Mouse (Mus musculus) embryonic facial prominence, embryonic 15.5 days (tissue): Measurements from ENCODE around the gene Actr5. TPM values are rescaled to one million over a fixed set of nuclear protein-coding genes. Genes with fewer than 3 reads are reported as not detected.
A peak's percentile ranks its signal among the peaks of the same experiment; 100 is the strongest.

ENCODE experiments used
- ATAC-seq: fragments of 200-750 bp; cut with Nextera tagmentation; 2 replicates; pipeline ENCODE4 v1.8.0; 2017; ENCODE audit warnings: low read depth, moderate TSS enrichment; ENCODE audit not compliant: insufficient number of reproducible peaks, low FRiP score, low TSS enrichment
- H3K27ac ChIP-seq: fragments of 300-500 bp; sonication (generic); replicated peaks from 2 replicates; pipeline ENCODE4 v1.5.1; 2015; ENCODE audit warnings: mild to moderate bottlenecking, inconsistent platforms
- H3K27me3 ChIP-seq: fragments of 300-500 bp; sonication (generic); 2 replicates; pipeline ENCODE4 v1.6.1; 2015; ENCODE audit warnings: inconsistent platforms
- H3K36me3 ChIP-seq: fragments of 300-500 bp; sonication (generic); 2 replicates; pipeline ENCODE4 v1.6.1; 2015; ENCODE audit warnings: mild to moderate bottlenecking, inconsistent platforms
- H3K4me1 ChIP-seq: fragments of 300-500 bp; sonication (generic); 2 replicates; pipeline ENCODE4 v1.6.1; 2015; ENCODE audit warnings: inconsistent platforms
- H3K4me2 ChIP-seq: fragments of 300-500 bp; sonication (generic); replicated peaks from 2 replicates; pipeline ENCODE4 v1.6.1; 2015; ENCODE audit warnings: mild to moderate bottlenecking, inconsistent platforms
- H3K4me3 ChIP-seq: fragments of 300-500 bp; sonication (generic); replicated peaks from 2 replicates; pipeline ENCODE4 v1.5.1; 2015; ENCODE audit warnings: mild to moderate bottlenecking, inconsistent platforms
- H3K9ac ChIP-seq: fragments of 300-500 bp; sonication (generic); 2 replicates; pipeline ENCODE4 v1.6.1; 2015; ENCODE audit warnings: inconsistent platforms
- H3K9me3 ChIP-seq: fragments of 300-500 bp; sonication (generic); replicated peaks from 2 replicates; pipeline ENCODE4 v1.6.1; 2016; ENCODE audit warnings: inconsistent platforms
- WGBS: fragments of 180-500 bp; shearing (Covaris S2); methylation state at CpG from one replicate; pipeline ENCODE4 v1.1.7; 2015; 5-methylcytosine and 5-hydroxymethylcytosine counted together
- polyA plus RNA-seq: library from polyadenylated mRNA; unstranded; fragments of >200 nt; fragmentation: Nextera tagmentation; extraction: Ambion mirVana; gene quantifications from 2 replicates; pipeline ENCODE4 v1.2.1, GENCODE M21; 2015

Gene Actr5
- polyA plus RNA-seq, 1 experiment from 2014 or later = 12.0 TPM

- H3K4me1 ChIP-seq = no peaks in the 10 kb centered on the region
- H3K4me2 ChIP-seq = no peak overlapping the region
- H3K9ac ChIP-seq = no peak overlapping the region
- ATAC-seq = no peak
- H3K4me3 ChIP-seq = no peak overlapping the region
- no peak overlapping the region for H3K27ac ChIP-seq
- peaks cover 72% of the 10 kb centered on the region for H3K27me3 ChIP-seq
- WGBS = 91% methylated on average over 1 of the region's 1 CpGs
- no peaks in the 10 kb centered on the region for H3K9me3 ChIP-seq
- H3K36me3 ChIP-seq = no peaks in the 10 kb centered on the region
Measured at GRCm38 (mm10) chr2:158601326-158601725, 23.4 kb upstream of the Actr5 start.

- H3K27me3 ChIP-seq = peaks cover 80% of the 10 kb centered on the region
- no peak overlapping the region for H3K27ac ChIP-seq
- ATAC-seq = no peak
- H3K4me1 ChIP-seq = no peaks in the 10 kb centered on the region
- WGBS = 33% methylated on average over 15 of the region's 15 CpGs
- no peak overlapping the region for H3K4me3 ChIP-seq
- no peak overlapping the region for H3K4me2 ChIP-seq
- no peak overlapping the region for H3K9ac ChIP-seq
- no peaks in the 10 kb centered on the region for H3K9me3 ChIP-seq
- H3K36me3 ChIP-seq = no peaks in the 10 kb centered on the region
Measured at GRCm38 (mm10) chr2:158602663-158603062, 22.0 kb upstream of the Actr5 start.

GRCm38 (mm10) chr2:158606511-158606964, 18.1 kb upstream of the Actr5 start:
- no peak overlapping the region for H3K4me2 ChIP-seq
- H3K27ac ChIP-seq = no peak overlapping the region
- H3K36me3 ChIP-seq = no peaks in the 10 kb centered on the region
- no peak overlapping the region for H3K4me3 ChIP-seq
- H3K9ac ChIP-seq = no peak overlapping the region
- no peak for ATAC-seq
- 14% methylated on average over 4 of the region's 4 CpGs for WGBS
- H3K4me1 ChIP-seq = peaks cover 18% of the 10 kb centered on the region
- H3K9me3 ChIP-seq = no peaks in the 10 kb centered on the region
- peaks cover 89% of the 10 kb centered on the region for H3K27me3 ChIP-seq

- under 1% methylated on average over 27 of the region's 27 CpGs for WGBS
- H3K36me3 ChIP-seq = no peaks in the 10 kb centered on the region
- no peak for ATAC-seq
Measured at GRCm38 (mm10) chr2:158609681-158610080, 15.0 kb upstream of the Actr5 start.

GRCm38 (mm10) chr2:158610488-158611325, 14.0 kb upstream of the Actr5 start, which contains the start of gene Slc32a1:
Gene Slc32a1, plus strand, starts transcription at chr2:158610767.
- ATAC-seq = no peak
- H3K9ac ChIP-seq = no peak within 1 kb of the TSS
- H3K27me3 ChIP-seq = peaks cover 98% of the 10 kb centered on the region
- H3K4me2 ChIP-seq = peak within 1 kb of the TSS; percentile 42
- H3K27ac ChIP-seq = no peak within 1 kb of the TSS
- peak within 1 kb of the TSS; percentile 31 for H3K4me3 ChIP-seq
- WGBS = 1% methylated on average over 77 of the region's 77 CpGs
- peaks cover 33% of the 10 kb centered on the region for H3K4me1 ChIP-seq
- no peaks in the 10 kb centered on the region for H3K36me3 ChIP-seq
- no peaks in the 10 kb centered on the region for H3K9me3 ChIP-seq

More at GRCm38 (mm10) chr2:158609681-158610080, 15.0 kb upstream of the Actr5 start:
- Histone ChIP-seq H3K4me1 (peaks cover 28% of the 10 kb centered on the region), H3K27me3 (peaks cover 98% of the 10 kb centered on the region), H3K27ac (no peak overlapping the region), H3K4me2 (0 out of 2 replicates have a peak overlapping the region, but pooled peaks have one; percentile 15), H3K9ac (no peak overlapping the region), H3K9me3 (no peaks in the 10 kb centered on the region), H3K4me3 (peak overlapping the region; percentile 10; the same call in 1 of the 2 replicates)

GRCm38 (mm10) chr2:158611326-158611719, 13.4 kb upstream of the Actr5 start:
- peaks cover 99% of the 10 kb centered on the region for H3K27me3 ChIP-seq
- no peak overlapping the region for H3K9ac ChIP-seq
- H3K36me3 ChIP-seq = no peaks in the 10 kb centered on the region
- no peaks in the 10 kb centered on the region for H3K9me3 ChIP-seq
- 1% methylated on average over 30 of the region's 30 CpGs for WGBS
- ATAC-seq = no peak
- no peak overlapping the region for H3K27ac ChIP-seq
- H3K4me2 ChIP-seq = peak overlapping the region; percentile 42; the same call in 1 of the 2 replicates
- peaks cover 39% of the 10 kb centered on the region for H3K4me1 ChIP-seq
- peak overlapping the region; percentile 31; the same call in 1 of the 2 replicates for H3K4me3 ChIP-seq

- Histone ChIP-seq H3K4me2 (no peak overlapping the region), H3K27me3 (peaks cover 99% of the 10 kb centered on the region), H3K27ac (no peak overlapping the region), H3K9ac (no peak overlapping the region), H3K9me3 (no peaks in the 10 kb centered on the region), H3K36me3 (no peaks in the 10 kb centered on the region), H3K4me1 (peaks cover 42% of the 10 kb centered on the region), H3K4me3 (no peak overlapping the region)
- WGBS = 4% methylated on average over 30 of the region's 30 CpGs
- ATAC-seq = no peak
Measured at GRCm38 (mm10) chr2:158611726-158612670, 12.7 kb upstream of the Actr5 start.

- no peak overlapping the region for H3K4me2 ChIP-seq
- ATAC-seq = no peak
- peaks cover 99% of the 10 kb centered on the region for H3K27me3 ChIP-seq
- H3K4me3 ChIP-seq = no peak overlapping the region
- no peaks in the 10 kb centered on the region for H3K9me3 ChIP-seq
- H3K4me1 ChIP-seq = peaks cover 42% of the 10 kb centered on the region
- no peak overlapping the region for H3K9ac ChIP-seq
- no peaks in the 10 kb centered on the region for H3K36me3 ChIP-seq
- 7% methylated on average over 10 of the region's 10 CpGs for WGBS
- no peak overlapping the region for H3K27ac ChIP-seq
Measured at GRCm38 (mm10) chr2:158612671-158613250, 11.9 kb upstream of the Actr5 start.

- H3K27me3 ChIP-seq = peaks cover 100% of the 10 kb centered on the region
- no peak overlapping the region for H3K4me3 ChIP-seq
- 3% methylated on average over 53 of the region's 53 CpGs for WGBS
- no peak for ATAC-seq
- no peak overlapping the region for H3K27ac ChIP-seq
- H3K9me3 ChIP-seq = no peaks in the 10 kb centered on the region
- H3K36me3 ChIP-seq = no peaks in the 10 kb centered on the region
- H3K4me2 ChIP-seq = no peak overlapping the region
- H3K4me1 ChIP-seq = peaks cover 42% of the 10 kb centered on the region
- H3K9ac ChIP-seq = no peak overlapping the region
Measured at GRCm38 (mm10) chr2:158613541-158614417, 10.9 kb upstream of the Actr5 start.

GRCm38 (mm10) chr2:158614418-158614955, 10.2 kb upstream of the Actr5 start:
- Histone ChIP-seq H3K27ac (no peak overlapping the region), H3K9me3 (no peaks in the 10 kb centered on the region), H3K27me3 (peaks cover 100% of the 10 kb centered on the region), H3K9ac (no peak overlapping the region), H3K36me3 (no peaks in the 10 kb centered on the region), H3K4me3 (peak overlapping the region; percentile 9), H3K4me2 (peak overlapping the region; percentile 9; the same call in 1 of the 2 replicates), H3K4me1 (peaks cover 42% of the 10 kb centered on the region)
- no peak for ATAC-seq
- 2% methylated on average over 47 of the region's 47 CpGs for WGBS
